In genomic region chr11:88257700-88258099, GRCm38 (mm10) we compare ENCODE assay signal across 36 mouse cellular contexts. TPM values are rescaled to one million over a fixed set of nuclear protein-coding genes. Genes with fewer than 3 reads are reported as not detected.
"Had no signal": no experiment of that assay in that cellular context is flagged by ENCODE, and none has a peak within 500 bp of the region (broad histone marks: within the 10 kb centered on the region; RNA-seq: fewer than 3 reads in every experiment).

No protein-coding gene starts in this region.

- H3K27me3 ChIP-seq: heart, embryonic 12.5 days; hindbrain, embryonic 12.5 days; intestine, embryonic 15.5 days; limb, embryonic 12.5 days had no signal

- H3K36me3 ChIP-seq: heart, embryonic 10.5 days; heart, embryonic 12.5 days; hindbrain, embryonic 12.5 days; intestine, embryonic 15.5 days; limb, embryonic 10.5 days; limb, embryonic 12.5 days; liver, embryonic 13.5 days had no signal

- H3K9ac ChIP-seq: heart, embryonic 12.5 days; hindbrain, embryonic 12.5 days; hindbrain, embryonic 14.5 days; intestine, embryonic 15.5 days; limb, embryonic 12.5 days; liver, embryonic 13.5 days had no signal

- H3K4me2 ChIP-seq: heart, embryonic 12.5 days; hindbrain, embryonic 12.5 days; hindbrain, embryonic 14.5 days; intestine, embryonic 15.5 days; limb, embryonic 12.5 days; liver, embryonic 11.5 days; liver, embryonic 13.5 days had no signal

- DNase-seq: gastrocnemius, adult 2 months; gastrocnemius, postnatal 10 days; gastrocnemius, postnatal 25 days; heart, adult 18-20 months; heart, postnatal 10 days; heart, postnatal 4 days; kidney, adult 18-20 months; kidney, adult 8-10 months; kidney, postnatal 10 days; kidney, postnatal 25 days; kidney, postnatal 4 days; liver; liver, embryonic 13.5 days had no signal

- ATAC-seq: hindbrain, embryonic 16.5 days; inflammation-experienced regulatory T-cells, adult 6 months; intestine, embryonic 15.5 days; intestine, postnatal 0 days had no signal

- H3K4me3 ChIP-seq: gastrocnemius, adult 2 months; heart, embryonic 10.5 days; heart, embryonic 12.5 days; hindbrain, embryonic 12.5 days; intestine, embryonic 15.5 days; layer of hippocampus, adult 2 months; left cerebral cortex, adult 2 months; limb, embryonic 10.5 days; limb, embryonic 12.5 days; liver, embryonic 13.5 days had no signal

- H3K27ac ChIP-seq: gastrocnemius, adult 2 months; heart, embryonic 10.5 days; hindbrain, embryonic 12.5 days; hindbrain, embryonic 14.5 days; intestine, embryonic 15.5 days; layer of hippocampus, adult 2 months; left cerebral cortex, adult 2 months; limb, embryonic 10.5 days; limb, embryonic 12.5 days; liver, embryonic 13.5 days had no signal

- H3K9me3 ChIP-seq: heart, embryonic 10.5 days; intestine, embryonic 15.5 days; limb, embryonic 10.5 days; liver, embryonic 13.5 days had no signal

RNA-seq across cellular contexts. Expression of gene Ccdc182, which starts 36.2 kb away (rescaled TPM):
- total RNA-seq: gastrocnemius, adult 2 months; gastrocnemius, postnatal 10 days; gastrocnemius, postnatal 25 days; gastrocnemius, postnatal 4 days; granulocyte monocyte progenitor cell, adult 5-6 weeks; heart, adult 18-20 months; heart, adult 8-10 months; heart, postnatal 10 days; heart, postnatal 25 days; heart, postnatal 4 days; layer of hippocampus, adult 2 months; layer of hippocampus, postnatal 10 days; layer of hippocampus, postnatal 25 days; left cerebral cortex, adult 2 months; left cerebral cortex, postnatal 14 days; left cerebral cortex, postnatal 36 days had no signal
- polyA plus RNA-seq: heart, embryonic 12.5 days; heart, embryonic 14.5 days; heart, embryonic 16.5 days; inflammation-experienced regulatory T-cells, adult 6 months; intestine, embryonic 15.5 days; intestine, postnatal 0 days; limb, embryonic 10.5 days; liver, embryonic 11.5 days; liver, embryonic 13.5 days had no signal
